Mouse (Mus musculus): ENCODE data around the gene Stoml3. TPM values are rescaled to one million over a fixed set of nuclear protein-coding genes. Genes with fewer than 3 reads are reported as not detected.
A peak's percentile ranks its signal among the peaks of the same experiment; 100 is the strongest.

Stoml3 gene
- not detected in 2 replicates for total RNA-seq (2012; rRNA removed)

GRCm38 (mm10) chr3:53488353-53488752 lies at the start of gene Stoml3:
Stoml3 (plus strand) TSS chr3:53488653.
- H3K9ac ChIP-seq (ENCODE audit: insufficient read depth, low read depth, low read length, poor library complexity, severe bottlenecking): no peak within 1 kb of the TSS
- no peak for TF ChIP-seq MAFK (IDR thresholded peaks at IDR 0.05; ENCODE audit: insufficient read depth, low read depth, low read length)
- no peak for TF ChIP-seq ZC3H11A (IDR thresholded peaks at IDR 0.05; ENCODE audit: borderline replicate concordance, low read depth, low read length)
- no peak for TF ChIP-seq CHD2 (IDR thresholded peaks at IDR 0.05; ENCODE audit: low read depth, low read length)
- no peak for TF ChIP-seq ZNF384 (IDR thresholded peaks at IDR 0.05; ENCODE audit: low read depth, low read length)
- TF ChIP-seq HCFC1 (IDR thresholded peaks at IDR 0.05; ENCODE audit: borderline replicate concordance, insufficient read depth, low read length): no peak
- no peak for DNase-seq (ENCODE audit: low read depth, low spot score)
- peaks cover 0 to 3% of the 10 kb centered on the region in 2 experiments; a peak in 1 of 4 replicates for H3K4me1 ChIP-seq (ENCODE audit: control insufficient read depth in 2 of 2, insufficient read depth in 2 of 2, low read length in 2 of 2, poor library complexity in 1 of 2)
- H3K4me3 ChIP-seq (ENCODE audit: insufficient read depth in 1 of 2, low read depth in 1 of 2, low read length in 2 of 2, poor library complexity in 1 of 2, severe bottlenecking in 1 of 2): no peak within 1 kb of the TSS
- H3K27ac ChIP-seq (ENCODE audit: insufficient read depth, low read depth, low read length, poor library complexity, severe bottlenecking): no peak within 1 kb of the TSS
- H3K36me3 ChIP-seq (ENCODE audit: control insufficient read depth, insufficient read depth, low read length, poor library complexity, severe bottlenecking): no peaks in the 10 kb centered on the region
- H3K9me3 ChIP-seq (ENCODE audit: control insufficient read depth, insufficient read depth, low read depth, low read length): no peaks in the 10 kb centered on the region
- in situ Hi-C loops (cut with MboI; ENCODE audit: low sequenced_read_pairs in 2 of 2, unreplicated experiment in 2 of 2): no loop called here

- H3K9me3 ChIP-seq (ENCODE audit: control insufficient read depth, insufficient read depth, low read depth, low read length): no peaks in the 10 kb centered on the region
- no peak overlapping the region for H3K4me3 ChIP-seq (ENCODE audit: insufficient read depth in 1 of 2, low read depth in 1 of 2, low read length in 2 of 2, poor library complexity in 1 of 2, severe bottlenecking in 1 of 2)
- no peak for DNase-seq (ENCODE audit: low read depth, low spot score)
- peaks cover 0 to 8% of the 10 kb centered on the region in 2 experiments; a peak in 1 of 4 replicates for H3K4me1 ChIP-seq (ENCODE audit: control insufficient read depth in 2 of 2, insufficient read depth in 2 of 2, low read length in 2 of 2, poor library complexity in 1 of 2)
- H3K27ac ChIP-seq (ENCODE audit: insufficient read depth, low read depth, low read length, poor library complexity, severe bottlenecking): no peak overlapping the region
- TF ChIP-seq MAFK (IDR thresholded peaks at IDR 0.05; ENCODE audit: insufficient read depth, low read depth, low read length): no peak
- no peak for TF ChIP-seq HCFC1 (IDR thresholded peaks at IDR 0.05; ENCODE audit: borderline replicate concordance, insufficient read depth, low read length)
- TF ChIP-seq ZC3H11A (IDR thresholded peaks at IDR 0.05; ENCODE audit: borderline replicate concordance, low read depth, low read length): no peak
- no peak for TF ChIP-seq CHD2 (IDR thresholded peaks at IDR 0.05; ENCODE audit: low read depth, low read length)
- no peak for TF ChIP-seq ZNF384 (IDR thresholded peaks at IDR 0.05; ENCODE audit: low read depth, low read length)
- H3K9ac ChIP-seq (ENCODE audit: insufficient read depth, low read depth, low read length, poor library complexity, severe bottlenecking): no peak overlapping the region
- in situ Hi-C loops (cut with MboI; ENCODE audit: low sequenced_read_pairs in 2 of 2, unreplicated experiment in 2 of 2): no loop called here
- H3K36me3 ChIP-seq (ENCODE audit: control insufficient read depth, insufficient read depth, low read length, poor library complexity, severe bottlenecking): peaks cover 3% of the 10 kb centered on the region; the same call in 1 of the 2 replicates
Measured at GRCm38 (mm10) chr3:53445540-53445939, 42.9 kb upstream of the Stoml3 start.

- in situ Hi-C loops (cut with MboI; ENCODE audit: low sequenced_read_pairs in 2 of 2, unreplicated experiment in 2 of 2): no loop called here
- H3K4me3 ChIP-seq (ENCODE audit: insufficient read depth in 1 of 2, low read depth in 1 of 2, low read length in 2 of 2, poor library complexity in 1 of 2, severe bottlenecking in 1 of 2): no peak overlapping the region
Measured at GRCm38 (mm10) chr3:53446801-53447200, 41.7 kb upstream of the Stoml3 start.

GRCm38 (mm10) chr3:53448208-53448607 lies 40.2 kb upstream of the Stoml3 start:
- H3K27ac ChIP-seq (ENCODE audit: insufficient read depth, low read depth, low read length, poor library complexity, severe bottlenecking): no peak overlapping the region
- H3K36me3 ChIP-seq (ENCODE audit: control insufficient read depth, insufficient read depth, low read length, poor library complexity, severe bottlenecking): peaks cover 14% of the 10 kb centered on the region; the same call in 1 of the 2 replicates
- H3K4me1 ChIP-seq (ENCODE audit: control insufficient read depth in 2 of 2, insufficient read depth in 2 of 2, low read length in 2 of 2, poor library complexity in 1 of 2): peaks cover 0 to 15% of the 10 kb centered on the region in 2 experiments; a peak in 2 of 4 replicates
- in situ Hi-C loops (cut with MboI; ENCODE audit: low sequenced_read_pairs in 2 of 2, unreplicated experiment in 2 of 2): no loop called here
- no peak overlapping the region for H3K9ac ChIP-seq (ENCODE audit: insufficient read depth, low read depth, low read length, poor library complexity, severe bottlenecking)
- TF ChIP-seq ZC3H11A (IDR thresholded peaks at IDR 0.05; ENCODE audit: borderline replicate concordance, low read depth, low read length) (peak; percentile 59; the same call in 1 of the 2 replicates), MAFK (IDR thresholded peaks at IDR 0.05; ENCODE audit: insufficient read depth, low read depth, low read length) (no peak)
- H3K9me3 ChIP-seq (ENCODE audit: control insufficient read depth, insufficient read depth, low read depth, low read length): no peaks in the 10 kb centered on the region
- no peak overlapping the region for H3K4me3 ChIP-seq (ENCODE audit: insufficient read depth in 1 of 2, low read depth in 1 of 2, low read length in 2 of 2, poor library complexity in 1 of 2, severe bottlenecking in 1 of 2)
- peak; percentile 63 for DNase-seq (ENCODE audit: low read depth, low spot score)

More at GRCm38 (mm10) chr3:53446801-53447200, 41.7 kb upstream of the Stoml3 start:
- no peak for DNase-seq (ENCODE audit: low read depth, low spot score)
- Histone ChIP-seq H3K36me3 (ENCODE audit: control insufficient read depth, insufficient read depth, low read length, poor library complexity, severe bottlenecking) (peaks cover 14% of the 10 kb centered on the region; the same call in 1 of the 2 replicates), H3K4me1 (ENCODE audit: control insufficient read depth in 2 of 2, insufficient read depth in 2 of 2, low read length in 2 of 2, poor library complexity in 1 of 2) (peaks cover 0 to 13% of the 10 kb centered on the region in 2 experiments; a peak in 2 of 4 replicates), H3K27ac (ENCODE audit: insufficient read depth, low read depth, low read length, poor library complexity, severe bottlenecking) (no peak overlapping the region), H3K9me3 (ENCODE audit: control insufficient read depth, insufficient read depth, low read depth, low read length) (no peaks in the 10 kb centered on the region), H3K9ac (ENCODE audit: insufficient read depth, low read depth, low read length, poor library complexity, severe bottlenecking) (no peak overlapping the region)
- no peak for TF ChIP-seq MAFK (IDR thresholded peaks at IDR 0.05; ENCODE audit: insufficient read depth, low read depth, low read length)
- no peak for TF ChIP-seq HCFC1 (IDR thresholded peaks at IDR 0.05; ENCODE audit: borderline replicate concordance, insufficient read depth, low read length)
- no peak for TF ChIP-seq ZNF384 (IDR thresholded peaks at IDR 0.05; ENCODE audit: low read depth, low read length)
- TF ChIP-seq CHD2 (IDR thresholded peaks at IDR 0.05; ENCODE audit: low read depth, low read length): no peak
- no peak for TF ChIP-seq ZC3H11A (IDR thresholded peaks at IDR 0.05; ENCODE audit: borderline replicate concordance, low read depth, low read length)

Measured in ES-E14 (cell line).